Mouse (Mus musculus): Measurements from ENCODE around the gene Gabpb2. TPM values are rescaled to one million over a fixed set of nuclear protein-coding genes. Genes with fewer than 3 reads are reported as not detected.
A peak's percentile ranks its signal among the peaks of the same experiment; 100 is the strongest.

Gabpb2 gene
- 50.1 and 53.9 TPM in 2 replicates for total RNA-seq (2017)

- ATAC-seq (replicated peaks; ENCODE audit: low read depth, poor library complexity, severe bottlenecking), result peak; percentile 87
Measured at GRCm38 (mm10) chr3:95217255-95218134, at the start of gene Gabpb2. TSS of gene Gabpb2 (minus strand) at chr3:95217916.

GRCm38 (mm10) chr3:95266052-95266451 lies 48.3 kb upstream of the Gabpb2 start:
- no peak for ATAC-seq (replicated peaks; ENCODE audit: low read depth, poor library complexity, severe bottlenecking)

DNA sequence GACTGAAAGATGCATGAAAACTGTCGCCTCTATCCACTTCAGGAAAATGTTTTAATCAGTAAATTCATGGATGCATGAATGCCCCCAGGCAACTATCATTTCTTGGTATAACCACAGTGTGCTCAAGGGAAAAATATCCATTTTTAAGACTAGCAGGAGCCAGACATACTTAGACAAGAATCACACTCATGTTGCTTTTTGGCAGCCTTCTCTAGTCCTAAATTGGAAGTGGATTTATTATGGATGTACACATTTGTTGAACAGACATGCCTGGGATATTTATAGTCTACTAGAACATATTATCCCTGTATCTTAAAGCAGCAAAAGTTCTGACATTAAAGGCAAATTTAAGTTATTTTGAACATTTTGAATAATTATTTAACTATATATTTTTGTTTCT lies 47.0 kb upstream of the Gabpb2 start:
- no peak for ATAC-seq (replicated peaks; ENCODE audit: low read depth, poor library complexity, severe bottlenecking)

DNA sequence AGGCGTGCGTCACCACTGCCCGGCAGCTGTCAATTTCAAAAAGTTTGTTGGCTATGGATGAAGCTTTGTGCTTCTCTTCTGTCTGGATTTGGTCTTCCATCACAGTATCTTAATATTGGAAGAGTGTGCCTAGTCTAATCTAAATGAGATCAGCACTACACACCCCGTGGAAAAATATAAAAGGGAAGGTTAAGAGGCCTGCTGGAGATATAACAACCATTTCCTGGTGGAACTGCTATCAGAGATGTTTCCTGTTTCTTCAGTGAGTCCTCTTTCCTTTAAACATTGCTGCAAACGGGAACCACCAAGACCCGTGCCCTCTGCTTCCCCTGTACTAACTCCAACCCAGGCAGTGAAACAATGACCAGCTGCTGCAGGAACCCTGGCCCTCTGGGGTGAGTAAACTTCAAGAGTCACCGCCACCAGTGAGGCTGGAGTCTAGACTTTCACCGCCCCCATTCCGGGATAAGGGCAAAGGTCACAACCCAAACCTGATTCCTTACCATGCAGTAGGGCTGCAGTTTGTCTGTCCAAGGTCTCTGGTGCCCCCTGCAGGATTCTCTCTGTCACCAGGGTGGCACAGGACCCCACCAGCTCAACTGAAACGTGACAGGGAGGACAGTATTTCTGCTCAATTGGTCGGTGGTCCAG lies 45.5 kb upstream of the Gabpb2 start:
- ATAC-seq (replicated peaks; ENCODE audit: low read depth, poor library complexity, severe bottlenecking), result peak; percentile 98

- ATAC-seq (replicated peaks; ENCODE audit: low read depth, poor library complexity, severe bottlenecking), result no peak
Measured at GRCm38 (mm10) chr3:95261975-95262374, 44.3 kb upstream of the Gabpb2 start.

- ATAC-seq (replicated peaks; ENCODE audit: low read depth, poor library complexity, severe bottlenecking), result no peak
Measured at GRCm38 (mm10) chr3:95256931-95257330, 39.2 kb upstream of the Gabpb2 start.

GRCm38 (mm10) chr3:95250783-95251424 lies 33.2 kb upstream of the Gabpb2 start, which contains the start of gene Bnipl:
TSS of gene Bnipl (minus strand) at chr3:95251193.
- no peak for ATAC-seq (replicated peaks; ENCODE audit: low read depth, poor library complexity, severe bottlenecking)

DNA sequence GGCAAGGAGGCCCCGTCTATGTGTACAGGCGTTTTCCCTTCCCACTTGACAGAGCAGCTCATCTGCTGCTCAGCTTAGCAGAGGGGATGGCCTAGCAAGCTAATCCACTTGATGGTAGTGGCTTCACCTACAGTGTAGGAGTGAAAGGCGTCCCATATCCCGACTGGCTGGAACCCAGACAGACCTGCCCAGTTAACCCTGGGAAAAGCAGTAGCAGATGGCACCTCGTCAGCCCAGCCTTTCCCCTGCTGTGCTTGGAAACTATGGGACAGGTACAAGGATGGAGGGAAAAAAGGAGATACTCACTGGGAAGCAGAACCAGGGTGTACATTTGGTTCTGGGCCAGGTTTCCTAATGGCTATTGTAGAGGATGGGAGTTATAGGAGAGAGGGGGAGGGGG lies 32.6 kb upstream of the Gabpb2 start:
- ATAC-seq (replicated peaks; ENCODE audit: low read depth, poor library complexity, severe bottlenecking), result no peak

DNA sequence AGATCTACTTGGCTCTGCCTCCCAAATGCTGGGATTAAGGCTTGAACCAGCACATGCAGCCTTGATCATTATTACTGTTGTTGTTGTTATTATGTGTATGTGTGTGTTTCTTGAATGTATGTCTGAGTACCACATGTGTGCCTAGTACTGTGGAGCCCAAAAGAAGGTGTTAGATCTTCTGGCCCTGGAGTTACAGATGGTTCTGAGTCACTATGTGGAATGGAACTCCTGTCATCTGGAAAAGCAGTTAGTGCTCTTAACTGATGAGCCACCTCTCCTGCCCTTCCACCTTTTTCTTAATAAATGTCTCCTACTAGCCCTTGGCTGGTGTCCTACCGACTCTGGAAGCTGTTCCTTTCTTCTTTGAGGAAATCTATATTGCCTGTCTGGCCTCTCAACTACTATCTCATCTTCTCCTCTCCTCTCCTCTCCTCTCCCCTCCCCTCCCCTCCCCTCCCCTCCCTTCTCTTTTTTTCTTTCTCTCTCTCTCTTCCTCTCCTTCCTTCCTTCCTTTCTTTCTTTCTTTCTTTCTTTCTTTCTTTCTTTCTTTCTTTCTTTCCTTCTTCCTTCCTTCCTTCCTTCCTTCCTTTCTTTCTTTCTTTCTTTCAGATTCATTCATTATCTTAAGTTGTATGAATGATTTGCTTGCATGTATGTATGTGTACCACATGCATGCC lies 30.1 kb upstream of the Gabpb2 start:
- ATAC-seq (replicated peaks; ENCODE audit: low read depth, poor library complexity, severe bottlenecking), result no peak

DNA sequence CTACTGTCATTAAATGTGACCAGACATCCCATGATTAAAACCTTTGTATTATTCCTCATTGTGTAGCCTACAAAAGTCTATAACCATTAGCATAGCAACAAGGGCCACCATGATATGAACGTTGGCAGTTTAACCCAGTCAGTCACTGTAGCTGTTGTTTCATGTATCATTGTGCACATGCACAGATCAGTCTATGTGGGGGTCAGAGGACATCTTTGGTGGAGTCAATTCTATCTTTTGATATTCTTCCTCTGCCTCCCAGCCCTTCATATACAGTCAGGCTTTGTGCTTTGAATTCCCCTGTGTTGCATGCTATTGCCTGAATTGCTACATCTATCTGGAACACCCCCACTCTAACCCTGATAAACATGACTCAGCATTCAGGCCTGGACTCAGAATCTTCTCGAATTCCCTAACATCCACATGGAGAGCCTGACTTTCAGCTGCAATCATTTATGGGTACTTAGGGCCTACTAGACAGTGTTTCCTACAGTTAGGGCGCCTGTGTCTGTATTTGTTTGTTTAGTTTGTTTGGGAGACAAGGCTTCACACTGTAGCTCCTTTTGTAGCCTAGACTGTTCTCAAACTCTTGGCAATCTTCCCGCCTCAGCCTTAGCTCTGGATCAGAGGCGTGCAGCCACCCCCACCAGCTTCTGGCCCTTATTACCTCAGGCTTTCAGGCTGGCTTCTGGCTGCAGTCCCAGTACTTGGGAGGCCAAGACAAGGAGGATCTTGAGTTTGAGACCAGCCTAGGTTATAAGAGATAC lies 28.9 kb upstream of the Gabpb2 start:
- ATAC-seq (replicated peaks; ENCODE audit: low read depth, poor library complexity, severe bottlenecking), result peak; percentile 57; the same call in 1 of the 2 replicates

- ATAC-seq (replicated peaks; ENCODE audit: low read depth, poor library complexity, severe bottlenecking), result no peak
Measured at GRCm38 (mm10) chr3:95243086-95243485, 25.4 kb upstream of the Gabpb2 start.

GRCm38 (mm10) chr3:95241498-95241897 lies 23.8 kb upstream of the Gabpb2 start, which contains the start of gene Gm128:
TSS of gene Gm128 (minus strand) at chr3:95241598.
- no peak for ATAC-seq (replicated peaks; ENCODE audit: low read depth, poor library complexity, severe bottlenecking)

DNA sequence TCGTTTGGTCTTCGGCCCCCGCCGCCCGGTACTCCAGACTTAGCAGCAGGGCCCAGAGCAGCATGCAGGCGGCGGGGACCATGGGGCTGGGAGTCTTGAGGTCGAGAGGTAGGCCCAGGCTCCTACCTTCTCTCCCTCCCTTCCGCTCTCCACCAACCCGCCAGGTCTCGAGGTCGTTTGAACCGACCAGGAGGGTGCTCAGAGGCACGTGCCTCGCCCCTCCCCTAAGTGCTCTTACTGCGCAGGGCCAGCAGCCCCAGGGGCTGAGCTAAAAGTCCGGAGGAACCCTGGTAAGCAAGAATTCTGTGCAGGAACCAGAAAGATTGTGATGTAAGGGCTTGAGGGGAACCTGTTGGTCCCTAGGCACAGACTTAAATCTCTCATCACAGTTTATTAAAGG lies 23.2 kb upstream of the Gabpb2 start:
- ATAC-seq (replicated peaks; ENCODE audit: low read depth, poor library complexity, severe bottlenecking), result no peak

GRCm38 (mm10) chr3:95239971-95240370 lies 22.3 kb upstream of the Gabpb2 start:
- ATAC-seq (replicated peaks; ENCODE audit: low read depth, poor library complexity, severe bottlenecking), result no peak

DNA sequence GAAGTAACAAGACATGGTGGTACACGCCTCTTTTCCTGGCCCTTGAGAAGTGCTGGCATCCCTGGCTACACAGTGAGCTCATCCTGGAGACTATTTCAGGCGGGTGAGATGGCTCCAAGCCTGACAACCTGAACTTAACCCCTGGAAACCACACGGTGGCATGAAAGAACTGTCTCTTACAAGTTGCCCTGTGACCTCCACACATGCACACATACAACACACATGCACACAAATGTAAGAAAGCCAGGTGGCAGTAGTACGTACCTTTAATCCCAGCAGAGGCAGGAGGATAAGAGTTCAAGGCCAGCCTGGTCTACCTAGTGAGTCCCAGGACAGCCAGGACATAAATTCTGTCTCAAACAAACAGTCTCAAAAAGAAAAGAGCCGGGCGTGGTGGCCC lies 21.3 kb upstream of the Gabpb2 start:
- ATAC-seq (replicated peaks; ENCODE audit: low read depth, poor library complexity, severe bottlenecking), result no peak

DNA sequence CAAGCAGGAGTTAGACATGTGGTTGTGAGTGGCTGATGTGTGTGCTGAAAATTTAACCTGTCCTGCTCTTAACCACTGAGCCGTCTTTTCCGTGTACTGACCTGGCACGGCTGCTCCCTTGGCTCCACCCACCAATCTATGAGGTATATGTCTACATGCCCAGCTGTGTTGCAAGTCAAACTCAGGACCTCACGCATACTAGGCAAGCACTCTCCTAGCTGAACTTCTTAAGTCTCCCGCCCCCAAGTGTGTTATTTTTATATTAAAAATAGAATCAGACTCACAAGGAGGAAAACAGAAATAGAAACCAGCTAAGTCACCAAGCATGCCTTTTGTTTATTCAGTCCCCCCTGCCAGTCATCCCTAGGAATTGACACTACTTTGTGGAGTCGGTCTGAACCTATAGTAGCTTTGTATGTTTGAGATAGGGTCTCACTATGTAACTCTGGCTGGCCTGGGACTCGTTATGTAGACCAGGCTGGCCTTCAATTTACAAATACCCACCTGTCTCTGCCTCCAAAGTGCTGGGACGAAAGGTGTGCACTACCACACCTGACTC lies 19.9 kb upstream of the Gabpb2 start:
- no peak for ATAC-seq (replicated peaks; ENCODE audit: low read depth, poor library complexity, severe bottlenecking)

- ATAC-seq (replicated peaks; ENCODE audit: low read depth, poor library complexity, severe bottlenecking), result no peak
Measured at GRCm38 (mm10) chr3:95235386-95236301, 17.9 kb upstream of the Gabpb2 start.

- ATAC-seq (replicated peaks; ENCODE audit: low read depth, poor library complexity, severe bottlenecking), result no peak
Measured at GRCm38 (mm10) chr3:95233303-95233980, 15.7 kb upstream of the Gabpb2 start.

Data from common myeloid progenitor, adult 5-6 weeks (primary cell).